Mouse (Mus musculus): ENCODE measurements at regions not wholly inside any gene's neighbourhood (a gene's known extent, or its start where the extent isn't known, plus 50 kb on each side); places are given as distances from the start of the nearest gene placed in this dataset.

- no peak for DNase-seq (ENCODE audit: extremely low spot score)
Observed at GRCm38 (mm10) chr11:48152219-48152618, 163.4 kb upstream of the Sgcd start.

- DNase-seq (ENCODE audit: extremely low spot score), result no peak
Observed at GRCm38 (mm10) chr11:48133335-48133734, 144.6 kb upstream of the Sgcd start.

- no peak for DNase-seq (ENCODE audit: extremely low spot score)
Observed at GRCm38 (mm10) chr11:48098063-48098462, 109.3 kb upstream of the Sgcd start.

- DNase-seq (ENCODE audit: extremely low spot score), result no peak
Observed at GRCm38 (mm10) chr11:48097455-48097854, 108.7 kb upstream of the Sgcd start.

GRCm38 (mm10) chr11:48067072-48067471 is 78.3 kb upstream of the Sgcd start:
- no peak for DNase-seq (ENCODE audit: extremely low spot score)

GRCm38 (mm10) chr11:48063719-48064118 is 75.0 kb upstream of the Sgcd start:
- DNase-seq (ENCODE audit: extremely low spot score), result no peak

- DNase-seq (ENCODE audit: extremely low spot score), result no peak
Observed at GRCm38 (mm10) chr11:48061501-48061900, 72.7 kb upstream of the Sgcd start.

- no peak for DNase-seq (ENCODE audit: extremely low spot score)
Observed at GRCm38 (mm10) chr11:48051156-48051866, 62.5 kb upstream of the Sgcd start.

GRCm38 (mm10) chr11:48048311-48048710 is 59.5 kb upstream of the Sgcd start:
- DNase-seq (ENCODE audit: extremely low spot score), result no peak
